Mouse (Mus musculus) spleen, postnatal 14 days (tissue): ENCODE results near the gene Zbtb2.
A peak's percentile ranks its signal among the peaks of the same experiment; 100 is the strongest.

Source experiments
- DNase-seq, 2 experiments: peaks; one replicate each; pipeline ENCODE4 v3.0.0; 2021 to 2022; ENCODE audit warnings: low spot score in 2 of 2

Zbtb2 gene

GRCm38 (mm10) chr10:4386609-4387591, 1.0 kb downstream of the Zbtb2 start:
- peak; percentile 86 to 90 for DNase-seq

GRCm38 (mm10) chr10:4384244-4384643, 3.7 kb downstream of the Zbtb2 start:
- DNase-seq = no peak

DNA sequence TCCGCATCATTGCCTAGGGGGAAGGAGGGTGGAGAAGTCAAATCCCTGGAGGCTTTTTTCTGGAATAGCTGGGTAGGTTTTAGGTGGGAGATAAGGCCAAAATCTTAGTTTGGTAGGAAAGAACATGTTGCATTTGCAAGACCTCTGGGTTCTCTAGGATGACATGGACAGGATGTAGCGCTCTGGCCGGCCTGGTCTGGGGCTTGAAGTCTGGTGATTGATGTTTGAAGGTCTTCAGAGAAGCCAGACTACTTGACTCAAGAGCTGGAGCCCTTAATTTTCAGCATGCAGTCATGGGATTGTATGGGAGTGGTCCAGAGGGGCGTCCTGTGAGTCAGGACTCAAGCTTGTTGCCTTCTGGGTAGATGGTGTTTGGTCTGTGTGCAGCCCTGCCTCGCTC, 7.2 kb downstream of the Zbtb2 start:
- no peak for DNase-seq

GRCm38 (mm10) chr10:4376931-4377330, 11.0 kb downstream of the Zbtb2 start:
- no peak for DNase-seq

DNA sequence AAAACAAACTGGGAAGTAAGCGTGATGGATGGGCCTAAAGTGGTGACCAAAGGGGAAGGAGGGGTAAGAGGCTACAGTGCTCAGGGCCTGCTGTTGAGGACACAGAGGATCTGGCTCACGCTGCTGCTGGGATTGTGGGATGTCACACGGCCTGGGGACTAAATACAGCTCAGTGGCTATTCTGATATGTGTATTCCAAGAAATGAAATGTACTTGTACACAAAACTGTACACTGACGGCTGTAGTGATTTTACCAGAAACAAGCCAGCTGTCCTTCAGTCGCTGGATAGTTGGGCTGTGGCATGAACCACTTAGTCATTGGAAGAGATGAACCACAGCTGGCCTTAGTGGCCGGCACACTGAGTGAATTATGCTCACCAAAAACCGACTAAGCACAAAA, 11.4 kb downstream of the Zbtb2 start:
- no peak for DNase-seq

- DNase-seq = no peak
Measured at GRCm38 (mm10) chr10:4375267-4375666, 12.6 kb downstream of the Zbtb2 start.

DNA sequence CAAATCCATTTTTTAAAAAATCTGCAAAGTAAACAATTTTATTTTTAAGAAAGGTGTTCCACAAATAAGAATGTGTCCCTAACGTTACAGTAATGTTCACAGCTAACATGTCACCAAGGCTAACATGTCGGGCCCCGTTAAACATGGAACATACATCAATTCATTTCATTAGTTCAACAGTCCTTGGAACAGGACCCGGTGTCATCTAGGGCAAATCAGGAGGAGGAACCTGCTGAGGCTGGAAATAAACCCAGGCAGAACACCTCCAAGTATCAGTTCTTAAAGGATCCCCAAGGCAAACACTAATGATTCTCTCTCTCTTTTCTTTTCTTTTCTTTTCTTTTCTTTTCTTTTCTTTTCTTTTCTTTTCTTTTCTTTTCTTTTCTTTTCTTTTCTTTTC, 13.2 kb downstream of the Zbtb2 start:
- no peak for DNase-seq

DNA sequence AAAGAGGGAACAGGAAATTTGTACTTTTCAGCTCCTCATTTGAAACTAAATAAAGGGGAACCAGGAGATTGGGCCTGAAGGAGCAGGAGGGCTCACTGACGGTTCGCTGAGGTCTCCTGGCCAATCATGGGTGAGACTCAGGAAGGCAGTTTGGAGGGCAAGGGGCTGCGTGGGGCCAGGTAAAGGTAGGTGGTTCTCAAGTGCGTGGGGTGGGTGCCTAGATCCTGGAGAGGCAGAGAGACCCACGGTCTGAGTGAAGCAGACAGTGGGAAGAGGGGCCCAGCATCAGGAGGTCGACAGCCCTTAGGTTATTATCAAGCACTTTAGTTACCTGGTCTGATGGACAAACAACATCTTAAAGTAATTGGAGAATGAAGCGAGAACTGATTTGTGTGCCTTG, 13.7 kb downstream of the Zbtb2 start:
- no peak for DNase-seq

DNA sequence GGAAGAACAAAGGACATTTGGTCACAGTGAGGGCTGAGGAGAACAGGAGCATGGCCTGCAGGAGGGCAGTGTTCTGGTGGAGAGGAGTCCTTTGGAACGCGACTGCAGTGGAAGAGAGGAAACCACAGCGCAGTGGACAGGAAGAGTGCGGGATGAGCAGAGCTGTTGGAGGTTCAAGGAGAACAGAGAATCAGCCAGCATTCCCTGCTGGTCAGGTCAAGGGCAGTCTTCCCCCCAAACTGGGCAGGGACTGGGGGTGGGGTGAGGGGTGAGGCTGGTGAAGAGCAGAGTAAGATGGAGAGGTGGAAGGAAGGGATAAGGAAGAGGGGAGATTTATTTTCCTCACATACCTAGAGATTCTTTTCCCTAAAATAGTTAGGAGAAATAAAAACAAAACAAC, 14.3 kb downstream of the Zbtb2 start:
- DNase-seq = no peak

GRCm38 (mm10) chr10:4372011-4372410, 15.9 kb downstream of the Zbtb2 start:
- peak in 1 of 2 experiments; percentile 13 for DNase-seq

- no peak for DNase-seq
Measured at GRCm38 (mm10) chr10:4370105-4370504, 17.8 kb downstream of the Zbtb2 start.

DNA sequence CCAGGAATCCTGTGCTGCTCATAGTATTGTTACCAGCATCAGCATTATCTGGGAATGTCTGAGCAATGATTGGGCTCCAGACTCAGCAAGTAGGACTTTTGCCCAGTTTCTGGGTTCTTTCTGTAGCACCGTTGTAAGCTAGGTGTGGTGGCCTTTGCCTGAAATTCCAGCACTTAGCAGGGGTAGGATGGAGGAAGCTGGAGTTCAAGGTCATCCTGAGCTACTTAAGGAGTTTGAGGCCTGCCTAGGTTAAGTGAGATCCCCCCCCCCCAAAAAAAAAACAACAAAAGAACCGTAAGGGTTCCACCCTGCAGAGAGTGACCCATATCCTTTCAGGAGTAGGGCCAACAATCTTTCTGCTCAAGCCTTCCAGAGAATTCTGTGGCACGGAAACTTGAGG, 23.3 kb downstream of the Zbtb2 start:
- no peak for DNase-seq

DNA sequence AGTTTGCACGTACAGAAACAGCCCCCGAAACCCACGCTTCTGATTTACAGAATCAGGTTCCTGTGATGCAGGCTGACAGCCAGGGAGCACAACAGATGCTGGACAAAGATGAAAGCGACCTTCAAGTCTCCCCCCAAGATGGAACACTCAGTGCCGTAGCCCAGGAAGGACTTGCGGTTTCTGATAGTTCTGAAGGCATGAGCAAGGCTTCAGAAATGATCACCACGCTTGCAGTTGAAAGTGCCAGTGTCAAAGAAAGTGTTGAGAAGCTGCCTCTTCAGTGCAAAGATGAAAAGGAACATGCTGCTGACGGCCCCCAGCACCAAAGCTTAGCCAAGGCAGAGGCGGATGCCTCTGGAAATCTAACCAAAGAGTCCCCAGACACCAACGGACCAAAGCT, 30.5 kb downstream of the Zbtb2 start:
- DNase-seq = no peak

DNA sequence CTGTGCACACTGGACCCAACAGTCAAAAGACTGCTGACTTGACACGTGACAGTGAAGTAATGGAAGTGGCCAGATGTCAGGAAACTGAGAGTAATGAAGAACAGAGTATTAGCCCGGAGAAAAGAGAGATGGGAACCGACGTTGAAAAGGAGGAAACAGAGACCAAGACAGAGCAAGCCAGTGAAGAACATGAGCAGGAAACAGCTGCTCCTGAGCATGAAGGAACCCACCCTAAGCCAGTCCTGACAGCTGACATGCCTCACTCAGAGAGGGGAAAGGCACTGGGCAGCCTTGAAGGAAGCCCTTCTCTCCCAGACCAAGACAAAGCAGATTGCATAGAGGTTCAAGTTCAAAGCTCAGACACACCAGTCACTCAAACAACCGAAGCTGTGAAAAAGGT, 31.3 kb downstream of the Zbtb2 start:
- no peak for DNase-seq

- no peak for DNase-seq
Measured at GRCm38 (mm10) chr10:4355882-4356451, 31.9 kb downstream of the Zbtb2 start.

DNA sequence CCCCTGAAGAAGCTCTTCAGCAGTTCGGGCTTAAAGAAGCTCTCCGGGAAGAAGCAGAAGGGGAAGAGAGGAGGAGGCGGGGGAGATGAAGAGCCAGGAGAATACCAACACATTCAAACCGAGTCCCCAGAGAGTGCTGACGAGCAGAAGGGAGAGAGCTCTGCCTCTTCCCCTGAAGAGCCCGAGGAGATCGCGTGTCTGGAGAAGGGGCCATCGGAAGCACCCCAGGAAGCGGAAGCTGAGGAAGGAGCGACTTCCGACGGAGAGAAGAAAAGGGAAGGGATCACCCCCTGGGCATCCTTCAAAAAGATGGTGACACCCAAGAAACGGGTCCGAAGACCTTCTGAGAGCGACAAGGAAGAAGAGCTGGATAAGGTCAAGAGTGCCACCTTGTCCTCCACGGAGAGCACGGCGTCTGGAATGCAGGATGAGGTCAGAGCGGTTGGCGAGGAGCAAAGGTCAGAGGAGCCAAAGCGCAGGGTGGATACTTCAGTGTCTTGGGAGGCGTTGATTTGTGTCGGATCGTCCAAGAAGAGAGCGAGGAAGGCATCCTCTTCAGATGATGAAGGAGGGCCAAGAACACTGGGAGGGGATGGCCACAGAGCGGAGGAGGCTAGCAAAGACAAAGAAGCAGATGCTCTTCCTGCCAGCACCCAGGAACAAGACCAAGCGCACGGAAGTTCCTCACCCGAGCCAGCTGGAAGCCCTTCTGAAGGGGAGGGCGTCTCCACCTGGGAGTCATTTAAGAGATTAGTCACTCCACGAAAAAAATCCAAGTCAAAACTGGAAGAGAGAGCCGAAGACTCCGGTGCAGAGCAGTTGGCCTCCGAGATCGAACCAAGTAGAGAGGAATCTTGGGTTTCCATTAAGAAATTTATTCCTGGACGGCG, 33.3 kb downstream of the Zbtb2 start:
- DNase-seq = no peak

GRCm38 (mm10) chr10:4347591-4347990, 40.3 kb downstream of the Zbtb2 start:
- DNase-seq = no peak

GRCm38 (mm10) chr10:4347136-4347492, 40.8 kb downstream of the Zbtb2 start:
- no peak for DNase-seq

DNA sequence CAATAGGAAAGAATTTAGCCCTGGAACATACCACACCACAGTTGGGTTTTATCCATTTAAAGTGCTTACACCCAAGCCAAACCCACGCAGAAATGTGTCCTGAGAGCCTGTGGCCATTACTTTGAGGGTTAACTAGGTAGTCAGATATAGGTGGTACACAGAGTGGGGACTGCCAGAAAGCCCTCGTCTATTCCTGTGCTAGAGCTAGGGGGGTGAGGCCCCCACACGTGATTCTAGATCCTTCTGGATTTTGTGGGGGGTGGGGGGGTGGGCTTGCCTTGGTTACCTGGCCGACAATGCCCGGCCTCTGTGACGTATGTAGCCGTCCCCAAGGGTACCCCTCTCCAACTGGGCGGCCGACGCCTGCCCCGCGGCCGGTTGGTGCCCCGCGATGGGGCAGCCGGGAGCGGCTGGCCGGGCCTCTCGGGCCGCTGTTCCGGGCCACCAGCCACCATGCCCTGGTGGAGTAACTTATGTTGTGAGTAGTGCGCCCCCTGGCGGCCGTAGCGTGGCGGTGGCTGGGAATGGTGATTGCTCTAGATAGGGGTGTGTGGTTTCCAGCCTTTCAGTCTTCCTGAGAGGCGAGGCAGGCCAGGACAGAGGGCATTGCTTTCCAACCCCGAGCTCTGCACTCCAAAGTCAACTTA, 41.3 kb downstream of the Zbtb2 start:
- peak; percentile 69 to 83 for DNase-seq

DNA sequence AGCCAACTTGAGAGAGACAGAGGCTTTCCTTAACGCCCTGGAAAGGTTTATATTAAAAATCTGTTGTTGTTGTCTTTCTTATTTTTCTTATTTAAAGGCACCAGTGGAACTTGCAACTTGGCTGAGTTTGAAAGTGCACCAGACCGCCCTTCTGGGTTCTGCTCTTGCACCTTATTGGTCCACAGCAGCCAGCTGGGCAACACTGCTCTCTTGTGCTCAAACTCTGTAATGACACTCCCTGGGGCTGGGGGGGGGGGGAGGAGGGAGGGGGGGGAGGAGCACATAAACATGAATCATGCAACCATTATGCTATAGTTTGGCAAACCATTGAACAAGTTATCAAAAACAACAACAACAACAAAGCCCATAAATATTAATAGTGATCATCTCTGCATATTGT, 46.5 kb downstream of the Zbtb2 start:
- DNase-seq = peak in 1 of 2 experiments; percentile 34

GRCm38 (mm10) chr10:4338863-4339461, 48.9 kb downstream of the Zbtb2 start:
- no peak for DNase-seq
